Mouse (Mus musculus) layer of hippocampus, postnatal 10 days (tissue): Measurements from ENCODE around the gene Smad3. TPM values are rescaled to one million over a fixed set of nuclear protein-coding genes. Genes with fewer than 3 reads are reported as not detected.

Experiments used
- DNase-seq, 2 experiments: peaks; one replicate each; pipeline ENCODE4 v3.0.0; 2021; ENCODE audit warnings: low spot score in 2 of 2
- total RNA-seq, 2 experiments: library from RNA; stranded (reverse); gene quantifications; 2 replicates each; pipeline ENCODE4 v1.2.3; 2021

The Smad3 gene
- total RNA-seq, 2 experiments from 2014 or later = 12.2 to 14.2 TPM

GRCm38 (mm10) chr9:63666612-63667372 lies 91.0 kb downstream of the Smad3 start:
- no peak for DNase-seq

- no peak for DNase-seq
These were observed 92.8 kb downstream of the Smad3 start for GRCm38 (mm10) chr9:63664792-63665646.

- DNase-seq = no peak
These were observed 93.5 kb downstream of the Smad3 start for GRCm38 (mm10) chr9:63664300-63664745.

GRCm38 (mm10) chr9:63663222-63663621 lies 94.6 kb downstream of the Smad3 start:
- no peak for DNase-seq

- no peak for DNase-seq
These were observed 95.0 kb downstream of the Smad3 start for GRCm38 (mm10) chr9:63662759-63663158.

DNA sequence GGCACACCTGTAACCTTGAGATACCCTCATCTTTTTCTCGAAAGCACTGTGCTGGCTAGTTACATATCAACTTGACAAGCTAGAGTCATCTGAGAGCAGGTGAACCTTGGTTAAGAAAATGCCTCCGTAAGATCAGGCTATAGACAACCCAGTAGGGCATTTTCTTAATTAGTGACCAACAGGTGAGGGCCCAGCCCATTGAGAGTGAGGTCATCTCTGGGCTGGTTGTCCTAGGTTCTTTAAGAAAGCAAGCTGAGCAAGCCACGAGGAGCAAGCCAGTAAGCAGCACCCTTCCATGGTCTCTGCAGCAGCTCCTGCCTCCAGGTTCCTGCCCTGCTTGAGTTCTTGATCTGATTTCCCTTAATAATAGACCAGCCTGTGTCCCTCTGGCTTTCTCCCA lies 97.1 kb downstream of the Smad3 start:
- DNase-seq = no peak

DNA sequence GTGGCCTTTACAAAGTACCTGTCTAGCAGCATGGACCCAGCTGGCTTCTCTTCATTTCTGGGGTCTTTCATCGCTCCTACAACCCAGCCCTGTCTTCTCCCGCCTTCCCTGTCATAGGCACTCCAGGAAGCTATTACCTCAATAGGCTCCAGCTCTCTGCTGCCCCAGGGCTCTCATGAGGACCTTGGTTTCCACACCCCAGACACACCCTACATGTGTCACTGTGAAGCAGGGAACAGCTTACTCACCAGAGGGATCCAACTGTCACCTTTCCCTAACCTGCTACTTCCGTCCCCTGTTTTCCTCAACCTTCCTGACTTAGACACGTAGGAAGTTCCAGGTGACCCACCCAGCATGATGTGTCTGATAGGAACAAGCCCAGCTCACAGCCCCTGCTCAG lies 97.7 kb downstream of the Smad3 start:
- DNase-seq = no peak

DNA sequence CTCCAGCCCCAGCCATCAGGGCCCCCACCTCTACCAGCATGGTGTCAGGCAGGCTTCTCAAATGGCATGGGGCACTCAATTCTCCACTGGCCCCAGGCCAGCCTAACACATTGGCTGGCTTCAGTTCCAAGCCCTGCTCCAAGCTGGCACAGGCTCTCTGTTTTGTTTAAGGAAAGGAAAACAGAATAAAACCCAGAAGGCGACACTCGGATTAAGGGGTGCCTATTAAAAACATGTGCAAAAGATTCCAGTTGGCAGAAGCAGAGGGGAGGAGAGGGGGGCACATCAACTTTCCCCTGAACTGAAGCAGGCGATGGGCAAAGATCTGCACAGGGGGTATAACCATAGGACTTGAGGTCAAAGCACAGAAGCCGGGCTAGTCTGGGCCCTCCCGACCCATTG lies 98.8 kb downstream of the Smad3 start:
- peak; percentile 52 to 53 for DNase-seq

GRCm38 (mm10) chr9:63658436-63658835 lies 99.4 kb downstream of the Smad3 start:
- no peak for DNase-seq

- DNase-seq = no peak
These were observed 100.6 kb downstream of the Smad3 start for GRCm38 (mm10) chr9:63657167-63657566.

GRCm38 (mm10) chr9:63655092-63655491 lies 102.7 kb downstream of the Smad3 start:
- DNase-seq = no peak

- DNase-seq = no peak
These were observed 103.2 kb downstream of the Smad3 start for GRCm38 (mm10) chr9:63654575-63654974.

DNA sequence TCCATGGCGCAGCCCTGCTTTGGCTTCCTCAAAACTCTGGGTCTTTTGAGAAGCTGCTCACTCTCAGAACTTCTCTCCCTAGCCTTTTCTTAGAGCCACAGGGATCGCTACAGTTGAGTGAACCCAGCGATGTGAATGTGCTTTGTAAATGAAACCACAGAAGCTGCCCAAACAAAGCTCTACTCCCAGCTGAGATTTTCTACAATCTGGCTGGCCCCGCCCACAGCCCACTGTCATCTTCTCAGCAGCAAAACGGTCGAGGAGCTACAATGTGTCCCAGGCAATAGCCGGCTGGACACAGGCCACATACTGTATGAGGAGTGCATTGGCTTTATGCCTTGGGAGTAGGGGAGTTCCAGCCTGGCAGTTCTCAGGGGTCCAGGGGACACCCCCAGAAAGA lies 104.1 kb downstream of the Smad3 start:
- no peak for DNase-seq

GRCm38 (mm10) chr9:63651594-63651993 lies 106.2 kb downstream of the Smad3 start:
- no peak for DNase-seq

GRCm38 (mm10) chr9:63650905-63651304 lies 106.9 kb downstream of the Smad3 start:
- DNase-seq = no peak

GRCm38 (mm10) chr9:63649841-63650545 lies 107.8 kb downstream of the Smad3 start:
- DNase-seq = no peak

DNA sequence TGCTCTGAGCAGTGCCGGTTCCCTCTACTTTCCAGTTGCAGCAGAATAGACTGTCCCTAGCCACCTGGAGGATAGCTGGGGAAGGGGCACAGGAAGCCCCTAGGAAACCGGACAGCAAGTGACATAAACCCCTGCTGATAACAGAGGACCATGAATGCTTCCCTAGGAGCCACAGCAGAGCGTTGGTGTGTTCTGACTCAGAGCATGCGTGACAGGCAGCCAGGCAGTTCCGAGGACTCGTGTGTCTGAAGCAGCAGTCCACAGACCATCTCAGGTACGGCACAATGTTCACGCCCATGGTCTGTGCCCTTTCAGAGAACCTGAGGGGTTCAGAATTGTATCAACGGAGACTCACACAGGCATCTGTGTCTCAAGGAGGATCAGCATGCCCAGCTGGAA lies 109.3 kb downstream of the Smad3 start:
- DNase-seq = no peak

DNA sequence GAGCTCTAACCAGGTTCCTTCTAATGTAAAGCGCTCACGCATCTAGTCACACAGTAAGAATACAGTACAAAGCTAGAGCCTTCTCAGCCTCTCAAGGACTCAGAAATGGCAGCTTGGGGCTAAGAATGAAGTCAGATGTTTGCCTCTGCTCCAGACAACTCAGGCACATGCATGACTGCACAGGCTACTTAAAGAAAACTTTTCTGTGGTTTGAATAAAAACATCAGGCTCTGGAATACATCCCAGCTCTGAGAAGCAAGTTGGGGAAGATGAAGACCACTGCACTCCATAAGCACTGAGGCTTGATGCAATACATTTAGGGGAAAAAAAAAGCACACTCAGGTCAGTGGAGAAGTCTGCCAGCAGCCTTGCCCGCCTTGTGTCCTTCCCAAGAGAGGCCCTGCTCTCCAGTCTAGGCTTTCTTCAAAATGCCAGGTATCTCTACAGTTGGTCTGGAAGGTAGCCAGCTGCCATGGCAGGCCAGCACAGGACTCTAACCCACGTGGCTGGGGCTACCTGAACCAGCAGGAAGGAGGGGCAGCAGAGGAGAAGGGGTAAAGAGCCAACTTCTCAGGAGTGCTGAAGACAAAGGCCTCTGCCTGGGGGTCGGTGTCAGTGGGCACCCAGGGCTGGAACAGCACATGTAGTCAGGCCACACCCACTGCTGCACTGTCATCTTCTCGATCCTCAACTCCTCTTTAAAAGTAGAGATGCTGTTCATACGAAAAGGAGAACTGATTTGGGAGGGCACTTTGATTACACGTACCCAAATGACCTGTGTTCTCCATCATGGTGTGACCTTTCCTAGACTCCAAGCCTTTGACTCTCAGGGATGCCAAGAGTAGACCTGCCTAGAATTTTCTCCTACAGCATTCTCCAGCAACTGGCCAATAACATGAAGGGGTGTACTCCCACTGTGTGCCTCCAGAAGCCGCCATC lies 109.9 kb downstream of the Smad3 start:
- DNase-seq = no peak

DNA sequence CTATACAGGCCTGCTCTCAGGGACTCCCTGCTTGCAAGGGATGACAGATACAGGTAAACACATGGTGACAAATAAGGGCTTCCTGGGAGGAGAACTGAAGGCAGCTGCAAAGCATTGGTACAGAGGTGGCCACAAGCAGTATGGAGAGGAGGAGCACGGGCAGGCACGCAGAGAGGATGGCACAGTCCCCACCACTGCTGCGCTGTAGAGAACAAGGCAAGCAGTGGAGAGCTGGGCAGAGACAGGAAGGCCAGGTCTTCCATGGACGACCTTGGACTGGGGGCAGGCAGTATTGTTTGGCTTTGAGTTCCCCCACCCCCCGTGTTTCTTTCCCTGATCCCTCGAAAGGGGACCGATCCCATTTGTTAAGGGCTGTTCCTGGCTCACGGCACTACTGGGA lies 112.7 kb downstream of the Smad3 start:
- no peak for DNase-seq

- no peak for DNase-seq
These were observed 113.8 kb downstream of the Smad3 start for GRCm38 (mm10) chr9:63644011-63644410.
